ENCODE assay signal across 10 mouse cellular contexts in the genomic region with DNA sequence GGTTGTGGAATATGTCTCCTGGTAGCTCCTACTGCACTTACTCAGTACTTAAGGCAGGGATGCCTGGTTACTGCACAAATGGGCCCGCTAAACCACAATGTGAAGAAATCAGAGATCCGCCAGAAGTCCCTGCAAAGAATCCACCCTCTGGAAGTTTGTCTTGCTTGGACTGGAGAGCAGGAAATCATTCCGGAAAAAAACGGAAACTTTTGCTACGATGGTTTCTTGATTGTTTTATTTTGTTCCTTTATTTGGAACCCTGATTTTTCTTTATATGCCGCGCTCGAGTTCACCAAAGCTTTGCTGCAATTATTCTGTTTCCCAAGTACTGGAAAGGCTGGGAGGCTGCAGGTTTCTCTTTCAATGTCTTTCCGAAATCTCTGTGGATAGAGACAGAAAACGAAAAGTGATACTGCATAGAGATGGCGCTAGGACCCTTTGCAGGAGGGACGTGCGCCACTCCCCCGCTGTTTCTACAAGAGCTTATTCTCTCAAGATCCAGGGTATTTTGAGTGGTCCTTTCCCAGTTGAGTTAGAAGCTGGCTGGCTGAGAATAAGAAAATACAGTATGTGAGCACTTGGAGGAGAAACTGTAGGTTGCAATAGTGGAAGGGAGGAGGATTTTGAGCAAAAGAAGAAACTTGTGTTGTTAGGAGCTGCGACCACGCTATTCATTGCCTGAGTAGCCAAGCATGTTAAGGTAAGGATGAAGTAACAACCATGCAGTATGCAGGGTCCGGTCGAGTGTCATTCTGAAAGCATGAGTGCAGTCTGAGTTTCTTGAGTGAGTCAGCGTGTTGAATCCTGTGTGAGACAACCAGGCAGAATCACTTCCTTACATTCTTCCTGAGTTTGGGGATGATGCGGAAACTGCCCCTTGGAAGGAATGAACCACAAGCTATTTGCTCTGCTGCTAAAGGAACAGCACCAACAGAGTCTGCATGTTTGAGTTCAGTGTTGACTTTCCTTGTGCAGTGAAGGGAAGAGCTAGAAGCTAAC. TPM values are rescaled to one million over a fixed set of nuclear protein-coding genes. Genes with fewer than 3 reads are reported as not detected.
DNase-seq lines count a peak whose midpoint lies in the region; ATAC-seq and TF ChIP-seq lines count a peak whose summit lies in the region.
"Had no signal": no experiment of that assay in that cellular context is flagged by ENCODE, and none has a peak within 500 bp of the region (broad histone marks: within the 10 kb centered on the region; RNA-seq: fewer than 3 reads in every experiment).

No protein-coding gene starts in this region.

- no peaks in the 10 kb centered on the region for H3K36me3 ChIP-seq in forebrain, embryonic 13.5 days (ENCODE audit: poor library complexity, severe bottlenecking)
- H3K36me3 ChIP-seq in neural tube, embryonic 11.5 days (ENCODE audit: control insufficient read depth, insufficient read depth, low read length) = no peaks in the 10 kb centered on the region

- H3K9ac ChIP-seq in forebrain, embryonic 13.5 days = no peak overlapping the region; the same call in 1 of the 2 replicates
- H3K9ac ChIP-seq in neural tube, embryonic 11.5 days (ENCODE audit: low read length) = no peak overlapping the region

- 6% methylated on average over 20 of the region's 20 CpGs for WGBS in forebrain, embryonic 13.5 days
- WGBS in neural tube, embryonic 11.5 days = 4% methylated on average over 20 of the region's 20 CpGs

- TF ChIP-seq CTCF in layer of hippocampus, adult 2 months (conservative IDR thresholded peaks at IDR 0.05) = peak; percentile 52
- no peak; the same call in 1 of the 2 replicates for TF ChIP-seq CTCF in left cerebral cortex, adult 2 months (IDR thresholded peaks at IDR 0.05)
- TF ChIP-seq CTCF in gastrocnemius, adult 2 months (IDR thresholded peaks at IDR 0.05) = no peak

- ATAC-seq in forebrain, embryonic 13.5 days = no peak
- ATAC-seq in neural tube, embryonic 11.5 days (ENCODE audit: insufficient read depth, low FRiP score, low TSS enrichment) = no peak
- ATAC-seq: Patski had no signal

- intact Hi-C loops in left cerebral cortex, adult 2 months (cut with DNase I) = loop anchor here (10.0 kb wide), 1 partner anchor 1578 kb away; no protein-coding TSS in a partner anchor
- intact Hi-C loops in gastrocnemius, adult 2 months (cut with DNase I) = no loop called here

- H3K9me3 ChIP-seq in forebrain, embryonic 13.5 days (replicated peaks) = no peaks in the 10 kb centered on the region
- no peaks in the 10 kb centered on the region for H3K9me3 ChIP-seq in neural tube, embryonic 11.5 days (ENCODE audit: control insufficient read depth, low read length)

- H3K27me3 ChIP-seq in forebrain, embryonic 13.5 days = peaks cover 41% of the 10 kb centered on the region
- peaks cover 39% of the 10 kb centered on the region for H3K27me3 ChIP-seq in neural tube, embryonic 11.5 days (ENCODE audit: control insufficient read depth, insufficient read depth, low read length)

- H3K27ac ChIP-seq in layer of hippocampus, adult 2 months = no peak overlapping the region
- H3K27ac ChIP-seq in forebrain, embryonic 13.5 days = no peak overlapping the region
- peak overlapping the region; percentile 89 for H3K27ac ChIP-seq in left cerebral cortex, adult 2 months
- H3K27ac ChIP-seq in neural tube, embryonic 11.5 days (ENCODE audit: low read depth, low read length) = no peak overlapping the region
- no peak overlapping the region for H3K27ac ChIP-seq in gastrocnemius, adult 2 months

- peak overlapping the region; percentile 74 for H3K4me3 ChIP-seq in layer of hippocampus, adult 2 months
- H3K4me3 ChIP-seq in forebrain, embryonic 13.5 days = peak overlapping the region; percentile 63
- H3K4me3 ChIP-seq in left cerebral cortex, adult 2 months = peak overlapping the region; percentile 70
- H3K4me3 ChIP-seq in neural tube, embryonic 11.5 days (ENCODE audit: low read depth, low read length) = peak overlapping the region; percentile 54; the same call in 1 of the 2 replicates
- H3K4me3 ChIP-seq in gastrocnemius, adult 2 months = no peak overlapping the region

- H3K4me1 ChIP-seq in forebrain, embryonic 13.5 days = peaks cover 25% of the 10 kb centered on the region; the same call in 1 of the 2 replicates
- peaks cover 7% of the 10 kb centered on the region for H3K4me1 ChIP-seq in neural tube, embryonic 11.5 days (ENCODE audit: control insufficient read depth, insufficient read depth, low read length)

- peak in 1 of 2 experiments; percentile 19 for DNase-seq in layer of hippocampus, adult 2 months (ENCODE audit: low spot score in 2 of 2)
- DNase-seq in layer of hippocampus, adult 9-10 months (ENCODE audit: low spot score) = no peak
- peak; percentile 23 to 29 for DNase-seq in left cerebral cortex, adult 2 months (ENCODE audit: extremely low spot score in 1 of 2, low spot score in 2 of 2)
- DNase-seq in neural tube, embryonic 11.5 days (ENCODE audit: low spot score) = peak; percentile 28
- no peak for DNase-seq in gastrocnemius, adult 2 months
- DNase-seq in kidney, adult 18-20 months = no peak
- DNase-seq in c-Kit-positive CD71-positive TER-119-positive erythroid progenitor cells, embryonic 14.5 days (ENCODE audit: low spot score) = no peak

- H3K4me2 ChIP-seq in forebrain, embryonic 13.5 days = peak overlapping the region; percentile 94
- H3K4me2 ChIP-seq in neural tube, embryonic 11.5 days (ENCODE audit: low read depth) = peak overlapping the region; percentile 93

RNA-seq across cellular contexts. Expression of gene Lingo2, which starts 1.2 kb away (rescaled TPM):
- 10 to 100 TPM; 44.8 to 56.5 TPM for total RNA-seq in layer of hippocampus, adult 2 months (2021)
- 9.9 and 19.5 TPM in 2 replicates for polyA plus RNA-seq in forebrain, embryonic 13.5 days (2015; fragmentation: Nextera tagmentation; extraction: Ambion mirVana)
- 10 to 100 TPM; 71.4 to 85.2 TPM for total RNA-seq in left cerebral cortex, adult 2 months (2021)
- polyA plus RNA-seq in neural tube, embryonic 11.5 days (2014; fragmentation: Nextera tagmentation; extraction: Ambion mirVana) = 2.3 and 2.5 TPM in 2 replicates
- not detected for total RNA-seq in gastrocnemius, adult 2 months (2021)
- polyA plus RNA-seq: liver, embryonic 16.5 days; Patski had no signal

Comparison
In these comparisons a context has a peak if more than half of its experiments do, and no peak if none do; other contexts are left out.
1. DNase-seq: peak in left cerebral cortex, adult 2 months (2 of 2) and neural tube, embryonic 11.5 days (single experiment); none in layer of hippocampus, adult 9-10 months (single experiment), gastrocnemius, adult 2 months (single experiment), kidney, adult 18-20 months (single experiment) and c-Kit-positive CD71-positive TER-119-positive erythroid progenitor cells, embryonic 14.5 days (single experiment).
2. RNA of gene Lingo2, which starts 1.2 kb away (total RNA-seq): 71.4 to 85.2 TPM in left cerebral cortex, adult 2 months and 44.8 to 56.5 TPM in layer of hippocampus, adult 2 months; not detected in gastrocnemius, adult 2 months; every median in the first group is over 10 times any median in the second.